Mouse (Mus musculus) R1 (cell line): ENCODE results near the gene Atrip.
A peak's percentile ranks its signal among the peaks of the same experiment; 100 is the strongest.

Experiments used
- DNase-seq: peaks from one replicate; pipeline ENCODE4 v3.0.0-alpha.2; 2018; ENCODE audit warnings: low read depth, low spot score

Gene Atrip

DNA sequence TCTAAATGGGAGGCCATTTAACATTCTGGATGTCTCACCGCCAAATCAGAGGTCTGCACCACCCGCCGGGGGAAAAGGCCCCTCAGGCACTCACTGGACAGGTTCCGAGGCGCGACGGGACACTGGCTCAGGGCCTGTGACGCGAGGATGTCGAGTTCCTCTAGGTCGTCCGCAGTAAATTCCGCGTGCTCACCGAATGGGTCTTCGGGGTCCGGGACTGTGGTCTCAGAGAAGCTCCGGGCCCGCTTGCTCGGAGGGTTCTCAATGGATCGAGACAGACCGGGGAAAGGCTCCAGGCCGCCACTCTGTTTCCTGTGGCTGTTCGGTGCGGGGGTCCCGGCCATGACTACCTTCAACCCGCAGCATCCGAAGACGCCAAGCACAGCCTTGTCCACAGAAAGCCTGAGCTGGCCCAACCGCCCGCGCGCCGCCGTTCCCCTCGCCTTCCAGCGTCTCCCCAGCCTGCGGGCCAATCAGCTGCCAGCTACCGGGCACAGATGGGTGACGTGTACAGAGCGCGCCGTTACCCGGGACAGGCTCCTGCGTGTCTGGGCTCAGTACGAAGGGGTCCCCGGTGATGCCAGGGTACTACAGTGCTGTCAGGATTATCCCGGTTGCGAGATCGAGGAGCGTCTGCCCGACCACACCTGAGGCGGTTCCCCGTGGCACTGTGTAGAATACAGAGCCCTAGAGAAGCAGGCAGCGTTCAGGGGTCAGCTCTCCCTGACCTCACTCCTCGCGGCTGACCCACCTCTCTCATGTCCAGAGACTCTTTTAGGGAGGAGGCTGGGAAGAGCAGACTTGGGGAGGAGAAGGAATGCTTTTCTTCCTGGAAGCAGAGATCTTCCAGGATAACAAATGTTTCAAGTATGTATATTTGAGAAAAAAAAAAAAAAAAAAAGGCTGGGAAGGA, at the start of gene Atrip:
TSS of gene Atrip (minus strand) at position 464 of the 913 bp plus-strand sequence.
- DNase-seq = peak; percentile 91

DNA sequence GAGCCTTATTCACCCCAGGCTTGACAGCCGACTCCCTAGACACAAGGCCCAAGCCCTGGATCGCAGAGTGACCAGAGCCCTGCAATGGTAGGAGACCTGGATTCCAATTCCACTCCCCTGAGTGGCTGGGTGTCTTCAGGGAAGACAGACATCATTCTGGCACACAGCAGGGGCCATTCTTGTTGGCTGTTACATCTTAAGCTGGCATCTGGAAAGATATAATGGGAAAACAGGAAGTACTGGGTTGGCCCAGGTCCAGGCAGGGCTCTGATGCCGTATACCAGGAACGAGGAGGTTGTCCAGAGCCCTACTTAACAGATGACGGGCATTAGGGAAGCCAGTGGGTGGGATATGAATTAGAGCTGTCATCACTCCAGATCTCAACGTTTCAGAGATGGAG, 49.3 kb upstream of the Atrip start:
- no peak for DNase-seq

DNA sequence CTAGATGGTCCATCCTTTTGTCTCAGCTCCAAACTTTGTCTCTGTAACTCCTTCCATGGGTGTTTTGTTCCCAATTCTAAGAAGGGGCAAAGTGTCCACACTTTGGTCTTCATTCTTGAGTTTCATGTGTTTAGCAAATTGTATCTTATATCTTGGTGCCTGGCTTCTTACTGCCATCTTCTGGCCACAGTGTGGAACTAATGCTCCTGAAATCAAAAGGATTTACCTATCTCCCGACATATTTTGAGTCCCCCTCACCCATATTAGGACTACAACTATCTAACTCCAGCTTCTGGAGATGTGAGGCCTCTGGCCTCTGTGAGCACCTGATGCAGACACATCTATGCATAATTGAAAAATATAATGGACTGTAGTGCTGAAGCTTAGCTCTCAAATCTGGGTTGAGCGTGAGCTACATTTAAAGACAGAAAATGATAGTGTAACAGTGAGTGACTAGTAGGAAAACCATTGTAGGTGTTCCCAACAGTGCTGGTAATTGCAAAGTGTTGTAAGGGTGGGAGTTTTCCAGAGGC, 48.7 kb upstream of the Atrip start:
- peak; percentile 62 for DNase-seq

DNA sequence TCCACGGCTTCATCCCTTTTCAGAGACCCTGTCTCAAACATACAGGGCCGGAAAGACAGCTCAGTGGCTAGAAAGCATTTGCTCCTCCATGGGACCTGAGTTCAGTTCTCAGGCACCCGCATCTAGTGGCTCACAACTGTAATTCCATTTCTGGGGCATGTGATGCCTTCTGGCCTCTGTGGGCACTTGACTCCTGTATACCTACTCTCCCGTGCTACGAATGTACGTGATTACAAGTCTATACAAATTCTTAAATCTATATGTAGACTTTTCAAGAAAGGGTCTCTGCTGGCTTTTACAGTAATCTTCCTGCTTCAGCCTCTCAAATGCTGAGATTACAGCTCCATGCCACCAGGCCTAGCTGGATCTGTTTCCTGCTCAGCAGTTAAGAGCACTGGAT, 47.0 kb upstream of the Atrip start:
- no peak for DNase-seq

DNA sequence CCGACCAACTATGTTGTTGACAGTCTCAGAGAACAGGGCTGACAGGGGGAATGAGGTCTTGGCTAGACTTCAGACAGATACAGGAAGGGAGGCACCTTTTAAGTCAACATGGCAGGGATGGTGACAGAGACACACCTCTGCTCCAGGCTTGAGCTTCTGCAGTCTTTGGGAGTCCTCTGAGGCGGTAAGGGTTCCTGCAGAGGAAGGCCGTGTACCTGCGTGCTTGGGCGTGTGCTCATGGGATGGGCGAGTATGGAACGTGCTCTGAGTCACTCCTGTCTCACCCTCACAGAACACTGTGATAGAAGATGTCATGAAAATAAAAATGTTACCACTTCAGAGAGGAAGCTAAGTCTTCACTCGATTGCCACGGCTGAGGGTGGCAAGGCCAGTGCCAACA, 45.6 kb upstream of the Atrip start:
- DNase-seq = no peak

DNA sequence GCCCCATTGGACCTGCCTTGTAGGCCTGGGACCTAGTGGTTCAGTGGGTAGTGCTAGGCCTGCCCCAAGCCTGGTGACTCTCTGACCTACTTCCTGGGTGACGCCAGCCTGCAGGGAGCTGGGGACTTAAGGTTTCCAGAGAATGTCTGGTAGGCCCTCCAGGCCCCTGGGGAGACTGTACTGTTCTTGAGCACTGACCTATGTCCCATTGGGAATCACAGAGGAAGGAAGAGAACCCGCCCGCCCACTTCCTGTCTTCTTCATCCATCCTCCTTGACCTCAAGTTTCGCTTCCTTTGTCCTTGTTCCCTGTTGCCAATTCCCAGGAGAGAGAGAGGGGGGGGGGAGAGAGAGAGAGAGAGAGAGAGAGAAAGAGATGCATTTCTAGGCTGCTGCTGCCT, 44.2 kb upstream of the Atrip start:
- no peak for DNase-seq

DNA sequence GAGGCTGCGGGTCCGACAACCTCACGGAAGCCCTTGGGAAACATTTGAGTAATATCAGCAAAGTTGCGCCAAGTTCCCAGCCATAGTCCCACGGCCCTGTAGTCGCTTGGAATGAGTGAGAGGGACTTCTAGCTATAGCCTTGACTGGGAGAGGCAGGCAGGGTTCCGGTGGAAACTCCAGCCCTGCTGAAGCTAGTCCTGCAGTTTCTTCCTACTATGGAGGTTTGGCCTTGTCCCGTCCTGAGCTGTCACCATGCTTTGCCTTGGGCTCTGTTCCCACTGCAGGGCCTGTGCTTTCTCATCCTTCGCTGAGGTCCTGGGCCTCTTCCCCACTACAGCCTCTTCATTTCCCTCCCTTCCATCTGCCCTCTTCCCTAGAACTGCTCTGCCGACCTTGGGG, 42.3 kb upstream of the Atrip start:
- no peak for DNase-seq

DNA sequence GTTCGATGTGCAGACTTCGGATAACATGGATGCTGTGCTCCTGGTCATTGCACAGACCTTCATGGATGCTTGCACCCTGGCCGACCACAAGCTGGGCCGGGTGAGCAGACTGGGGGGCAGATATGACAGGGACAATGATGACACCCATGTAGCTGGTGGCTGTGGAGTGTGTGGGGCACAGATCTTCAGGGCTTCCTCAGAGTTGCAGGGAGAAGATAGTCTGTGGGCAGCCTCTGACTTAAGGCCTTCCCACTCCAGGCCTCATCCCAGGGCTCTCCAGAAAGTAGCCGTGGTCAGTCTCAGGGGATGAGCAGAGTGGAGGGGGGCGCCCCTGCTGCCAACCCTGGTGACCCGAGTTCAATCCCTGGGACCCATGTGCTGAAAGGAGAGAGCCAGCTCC, 40.9 kb upstream of the Atrip start:
- no peak for DNase-seq

DNA sequence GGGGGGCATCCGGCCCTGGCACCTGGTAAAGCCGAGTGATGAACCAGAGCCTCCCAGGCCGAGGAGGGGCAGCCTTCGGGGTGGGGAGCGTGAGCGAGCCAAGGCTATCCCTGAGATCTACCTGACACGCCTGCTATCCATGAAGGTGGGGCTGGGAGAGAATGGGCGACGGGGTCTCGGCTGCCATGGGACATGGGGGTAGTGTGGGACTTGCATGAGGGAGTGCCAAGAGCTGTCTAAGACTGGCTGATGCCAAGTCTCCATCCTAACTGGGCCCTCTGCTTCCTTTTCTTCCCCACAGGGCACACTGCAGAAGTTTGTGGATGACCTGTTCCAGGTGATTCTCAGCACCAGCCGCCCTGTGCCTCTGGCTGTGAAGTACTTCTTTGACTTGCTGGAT, 40.4 kb upstream of the Atrip start:
- DNase-seq = no peak

DNA sequence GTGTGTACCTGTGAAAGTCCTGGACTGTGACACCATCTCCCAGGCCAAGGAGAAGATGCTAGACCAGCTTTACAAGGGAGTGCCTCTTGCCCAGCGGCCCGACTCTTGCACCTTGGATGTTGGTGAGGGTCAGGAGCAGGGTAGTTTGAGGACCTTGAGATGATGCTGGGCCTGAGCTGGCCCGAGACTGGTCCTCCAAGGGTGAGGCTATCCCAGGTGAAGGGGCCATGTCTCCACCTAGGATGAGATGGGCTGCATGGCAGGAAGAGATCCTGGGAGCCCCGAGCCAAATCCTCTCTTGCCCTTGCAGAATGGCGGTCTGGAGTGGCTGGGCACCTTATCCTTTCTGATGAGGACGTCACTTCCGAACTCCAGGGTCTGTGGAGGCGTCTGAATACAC, 39.4 kb upstream of the Atrip start:
- DNase-seq = no peak

DNA sequence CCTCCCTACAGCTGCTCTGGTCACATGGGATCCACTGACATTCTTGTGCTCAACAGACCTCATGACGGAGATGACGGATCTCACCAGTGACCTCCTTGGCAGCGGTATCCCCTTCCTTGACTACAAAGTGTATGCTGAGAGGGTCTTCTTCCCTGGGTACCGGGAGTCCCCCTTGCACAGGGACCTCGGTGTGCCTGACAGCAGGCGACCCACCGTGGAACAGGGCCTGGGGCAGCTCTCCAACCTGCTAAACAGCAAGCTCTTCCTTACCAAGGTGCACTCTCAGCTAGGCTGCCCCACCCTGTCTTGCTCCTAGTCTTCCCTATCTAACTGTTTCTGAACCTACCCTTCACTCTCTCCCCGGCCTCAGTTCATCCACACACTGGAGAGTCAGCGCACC, 37.7 kb upstream of the Atrip start:
- no peak for DNase-seq

DNA sequence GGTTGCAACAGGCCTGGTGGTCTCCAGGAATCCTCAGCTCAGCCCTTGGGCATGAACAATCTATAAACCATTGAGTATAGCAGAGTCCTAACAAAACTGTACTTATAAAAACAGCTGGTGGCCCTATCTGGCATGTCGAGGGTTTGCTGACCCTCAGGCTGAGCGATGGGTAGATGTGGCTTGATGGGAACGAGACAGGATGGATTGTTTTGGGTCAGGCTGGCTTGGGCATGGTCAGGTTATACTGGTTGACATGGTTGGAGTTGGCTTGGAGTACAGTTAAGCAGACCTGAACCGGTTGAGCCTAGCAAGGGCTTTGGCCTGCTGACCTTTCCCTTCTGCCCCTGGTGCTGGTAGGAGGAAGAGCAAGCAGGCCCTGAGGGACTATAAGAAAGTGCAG, 37.2 kb upstream of the Atrip start:
- no peak for DNase-seq

DNA sequence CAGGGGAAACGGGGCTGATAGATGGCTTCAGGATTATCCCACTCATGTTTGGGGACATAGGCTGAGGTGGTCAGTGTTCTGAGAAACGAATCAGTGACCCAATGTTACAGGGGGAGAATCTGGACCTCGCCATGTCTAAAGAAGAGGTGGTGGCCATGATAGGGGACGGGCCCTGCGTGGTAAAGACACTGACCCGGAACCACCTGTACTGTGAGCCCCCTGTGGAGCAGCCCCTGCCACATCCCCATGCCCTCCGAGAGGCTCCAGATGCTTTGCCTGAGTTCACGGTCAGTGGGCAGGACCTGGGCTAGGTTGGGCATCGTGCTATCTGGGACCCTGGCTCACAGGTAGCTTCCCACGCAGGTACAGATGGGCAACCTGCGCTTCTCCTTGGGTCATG, 36.3 kb upstream of the Atrip start:
- DNase-seq = no peak

DNA sequence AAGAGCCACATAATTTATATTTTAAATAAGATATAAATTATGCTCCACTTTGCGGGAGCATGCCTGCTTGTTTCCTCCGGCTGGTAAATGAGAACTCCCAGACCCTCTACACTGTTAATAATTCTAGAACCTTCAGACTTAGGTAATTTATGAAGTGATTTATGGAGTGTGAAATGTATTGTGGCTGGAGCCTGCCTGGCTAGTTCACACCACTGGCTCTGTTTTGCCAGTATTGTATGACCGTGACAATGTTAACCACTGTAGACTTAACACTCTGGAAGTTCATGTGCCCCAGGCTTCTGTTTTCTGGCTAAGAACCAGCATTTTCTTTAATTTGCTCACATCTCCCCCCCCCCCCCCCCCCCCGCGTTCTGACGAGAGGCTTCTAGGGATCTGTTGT, 33.4 kb upstream of the Atrip start:
- DNase-seq = no peak

DNA sequence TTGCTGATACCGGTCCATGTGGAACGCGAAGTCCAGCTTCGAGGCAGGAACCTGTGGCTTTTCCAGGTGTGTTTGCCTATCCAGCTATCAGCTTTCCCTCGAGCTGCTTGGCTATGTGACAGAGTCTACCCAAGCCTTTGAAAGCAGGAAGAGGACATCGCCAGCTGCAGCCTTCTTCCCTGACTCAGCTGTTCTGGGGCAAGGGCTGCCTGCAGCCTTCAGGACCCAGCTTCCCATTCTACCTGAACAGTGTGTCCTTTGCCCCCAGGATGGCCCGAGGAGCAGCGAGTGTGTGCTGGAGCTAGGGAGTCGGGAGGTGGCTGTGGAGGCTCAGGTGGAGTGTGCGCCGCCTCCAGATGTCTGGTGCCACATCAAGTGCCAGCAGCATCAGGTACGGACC, 31.7 kb upstream of the Atrip start:
- DNase-seq = no peak

DNA sequence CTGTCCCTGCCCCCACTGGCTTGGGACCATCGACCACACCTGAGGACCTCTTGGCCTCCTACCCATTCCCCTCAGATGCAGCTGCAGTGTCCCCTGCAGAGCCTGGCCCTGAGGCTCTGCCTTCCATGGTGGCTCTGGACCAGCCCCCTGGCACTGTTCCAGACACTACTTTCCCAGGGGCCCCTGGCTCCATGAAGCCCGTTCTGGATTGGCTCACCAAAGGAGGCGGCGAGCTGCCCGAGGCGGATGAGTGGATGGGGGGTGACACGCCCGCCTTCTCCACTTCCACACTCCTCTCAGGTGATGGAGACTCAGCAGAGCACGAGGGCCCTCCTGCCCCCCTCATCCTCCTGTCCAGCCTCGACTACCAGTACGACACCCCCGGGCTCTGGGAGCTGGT, 31.1 kb upstream of the Atrip start:
- no peak for DNase-seq

DNA sequence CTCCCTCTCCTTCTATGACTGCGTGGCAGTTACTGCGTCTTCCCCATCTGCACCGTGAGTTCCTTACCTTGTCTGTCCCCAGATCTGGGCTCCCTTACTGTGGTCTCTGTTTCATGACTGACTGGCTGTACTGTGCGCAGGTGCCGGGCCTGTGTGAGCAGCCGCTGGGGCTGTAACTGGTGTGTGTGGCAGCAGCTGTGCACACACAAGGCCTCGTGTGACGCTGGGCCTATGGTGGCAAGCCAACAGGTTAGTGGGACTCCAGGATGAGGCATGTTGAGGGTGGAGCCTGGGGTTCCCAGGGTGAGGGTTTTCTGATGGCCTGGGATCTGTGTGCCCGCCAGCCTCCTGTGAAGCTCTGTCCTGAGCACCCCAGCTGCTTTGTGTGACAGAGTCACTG, 30.2 kb upstream of the Atrip start:
- no peak for DNase-seq

DNA sequence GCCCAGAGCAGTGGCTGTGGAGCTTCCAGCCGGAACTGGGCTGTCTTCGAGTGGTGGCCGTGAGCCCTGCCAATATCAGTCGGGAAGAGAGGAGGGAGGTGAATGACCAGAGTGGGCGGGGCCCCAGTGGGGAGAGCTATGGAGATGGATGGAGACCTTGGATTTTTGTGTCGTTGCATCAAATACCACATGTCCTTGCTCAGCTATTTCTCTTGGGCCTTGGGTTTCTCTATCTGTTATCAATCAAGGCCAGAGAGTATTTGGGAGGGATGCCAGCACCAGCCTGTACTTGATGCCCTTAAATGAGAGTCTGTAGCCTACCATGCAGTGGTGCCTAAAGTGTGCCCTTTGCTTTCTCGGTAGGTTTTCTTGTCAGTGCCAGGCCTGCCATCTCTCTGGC, 29.3 kb upstream of the Atrip start:
- DNase-seq = no peak

DNA sequence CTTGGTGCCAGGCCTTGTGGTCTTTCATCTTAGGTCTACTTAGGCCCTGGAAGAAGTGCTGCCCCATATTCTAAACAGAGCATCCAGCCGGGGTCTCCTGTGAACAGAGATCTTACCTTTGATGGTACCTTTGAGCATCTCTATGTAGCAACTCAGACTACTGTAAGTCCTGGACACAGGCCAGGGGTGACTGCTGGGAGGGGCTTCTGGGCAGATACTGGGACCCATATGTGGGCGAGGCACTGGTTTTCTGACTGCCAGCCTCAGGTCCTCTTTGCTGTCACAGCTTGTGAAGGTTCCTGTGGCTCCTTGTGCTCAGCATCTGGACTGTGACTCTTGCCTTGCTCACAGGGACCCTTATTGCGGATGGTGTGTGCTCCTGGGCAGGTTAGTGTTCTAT, 28.6 kb upstream of the Atrip start:
- DNase-seq = no peak

DNA sequence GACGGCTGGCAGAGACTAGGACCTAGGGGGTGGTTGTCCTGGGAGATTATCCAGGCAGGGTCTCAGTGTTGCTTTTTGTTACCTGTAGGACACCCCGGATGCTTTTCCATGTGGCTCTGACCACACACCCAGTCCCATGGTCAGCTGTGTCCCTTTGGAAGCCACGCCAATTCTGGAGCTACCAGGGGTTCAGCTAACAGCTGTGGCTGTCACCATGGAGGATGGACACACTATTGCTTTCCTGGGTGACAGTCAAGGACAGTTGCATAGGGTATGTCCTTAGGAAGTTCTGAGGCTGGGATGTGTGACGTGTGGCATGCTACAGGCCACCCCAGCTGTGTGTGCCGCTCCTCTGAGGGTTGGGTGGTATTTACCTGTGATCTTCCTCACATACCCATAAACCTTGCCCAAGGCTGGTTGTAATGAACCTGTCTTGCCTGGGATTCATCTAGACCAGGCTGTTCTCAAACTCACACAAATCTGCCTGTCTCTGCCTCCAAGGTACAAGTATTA, 28.1 kb upstream of the Atrip start:
- DNase-seq = no peak

DNA sequence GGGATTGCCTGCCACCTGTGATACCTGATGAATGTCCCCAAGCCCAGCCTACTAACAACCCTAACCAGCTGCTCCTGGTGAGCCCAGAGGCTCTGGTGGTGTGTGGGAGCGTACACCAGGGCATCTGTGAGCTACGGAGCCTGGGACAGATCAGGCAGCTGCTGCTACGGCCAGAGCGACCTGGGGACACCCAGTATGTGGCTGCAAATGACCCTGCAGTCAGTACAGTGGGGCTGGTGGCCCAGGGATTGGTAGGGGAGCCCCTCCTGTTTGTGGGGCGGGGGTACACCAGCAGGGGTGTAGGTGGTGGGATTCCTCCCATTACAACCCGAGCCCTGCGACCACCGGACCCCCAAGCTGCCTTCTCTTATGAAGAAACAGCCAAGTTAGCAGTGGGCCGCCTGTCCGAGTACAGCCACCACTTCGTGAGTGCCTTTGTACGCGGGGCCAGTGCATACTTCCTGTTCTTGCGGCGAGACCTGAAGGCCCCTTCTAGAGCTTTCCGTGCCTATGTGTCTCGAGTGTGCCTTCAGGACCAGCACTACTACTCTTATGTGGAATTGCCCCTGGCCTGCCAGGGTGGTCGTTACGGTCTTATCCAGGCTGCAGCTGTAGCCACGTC, 26.5 kb upstream of the Atrip start:
- no peak for DNase-seq

DNA sequence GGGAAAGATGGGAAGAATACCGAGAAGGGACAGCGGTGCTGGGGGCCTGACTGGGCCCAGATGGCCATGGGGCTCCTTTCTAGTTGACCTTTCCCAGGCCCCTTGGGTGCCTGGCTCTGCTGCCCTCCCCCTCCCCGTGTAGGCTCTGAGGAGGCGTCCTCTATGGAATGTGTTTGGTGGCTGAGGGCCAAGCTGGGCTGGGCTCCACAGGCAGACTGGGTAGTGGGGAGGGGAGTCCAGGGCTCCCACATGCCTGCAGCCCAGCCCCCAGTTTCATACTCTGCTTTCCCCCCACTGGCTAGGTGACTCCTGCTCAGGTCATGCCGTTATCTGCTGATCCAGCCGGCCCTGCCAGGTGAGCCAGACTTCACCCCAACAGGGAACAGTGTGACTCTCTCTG, 25.0 kb upstream of the Atrip start:
- no peak for DNase-seq

DNA sequence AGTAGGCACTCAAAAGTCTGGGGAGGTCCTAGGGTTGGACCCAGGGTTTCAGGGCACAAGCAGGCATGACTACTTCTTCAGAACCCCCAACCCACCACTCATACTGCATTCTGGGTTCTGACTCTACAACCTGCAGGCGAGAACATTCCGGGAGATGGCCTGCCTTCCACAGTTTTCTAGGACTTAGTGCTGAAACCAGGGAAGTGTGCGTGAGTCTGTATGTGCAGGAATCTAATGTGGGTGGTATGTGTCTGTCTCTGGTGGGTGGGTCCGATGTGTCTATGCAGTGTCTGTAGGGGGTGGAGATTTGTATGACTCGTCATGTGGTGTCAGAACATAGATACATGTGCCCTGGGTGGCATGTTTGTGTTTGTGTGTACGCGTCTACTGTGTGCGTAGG, 24.4 kb upstream of the Atrip start:
- no peak for DNase-seq
